Mouse (Mus musculus) E14TG2a.4 (cell line): ENCODE measurements at regions not wholly inside any gene's neighbourhood (a gene's known extent, or its start where the extent isn't known, plus 50 kb on each side); places are given as distances from the start of the nearest gene placed in this dataset.

Experiments
- CTCF ChIP-seq: conservative IDR thresholded peaks from 2 replicates; pipeline ENCODE4 v1.5.1; 2014; ENCODE audit warnings: low read length
- NANOG ChIP-seq: IDR thresholded peaks from 2 replicates; pipeline ENCODE4 v1.6.1; 2014; ENCODE audit warnings: borderline replicate concordance, low read length, mixed read lengths
- POU5F1 ChIP-seq: IDR thresholded peaks from 2 replicates; pipeline ENCODE4 v1.6.1; 2014; ENCODE audit warnings: low read length, borderline replicate concordance

- no peak for TF ChIP-seq CTCF
- TF ChIP-seq NANOG, result no peak
- TF ChIP-seq POU5F1, result no peak
These were observed 66.6 kb upstream of the Arid5b start for GRCm38 (mm10) chr10:68344991-68345720.
